Comparison of ENCODE assay signal across 11 mouse cellular contexts in the genomic region with DNA sequence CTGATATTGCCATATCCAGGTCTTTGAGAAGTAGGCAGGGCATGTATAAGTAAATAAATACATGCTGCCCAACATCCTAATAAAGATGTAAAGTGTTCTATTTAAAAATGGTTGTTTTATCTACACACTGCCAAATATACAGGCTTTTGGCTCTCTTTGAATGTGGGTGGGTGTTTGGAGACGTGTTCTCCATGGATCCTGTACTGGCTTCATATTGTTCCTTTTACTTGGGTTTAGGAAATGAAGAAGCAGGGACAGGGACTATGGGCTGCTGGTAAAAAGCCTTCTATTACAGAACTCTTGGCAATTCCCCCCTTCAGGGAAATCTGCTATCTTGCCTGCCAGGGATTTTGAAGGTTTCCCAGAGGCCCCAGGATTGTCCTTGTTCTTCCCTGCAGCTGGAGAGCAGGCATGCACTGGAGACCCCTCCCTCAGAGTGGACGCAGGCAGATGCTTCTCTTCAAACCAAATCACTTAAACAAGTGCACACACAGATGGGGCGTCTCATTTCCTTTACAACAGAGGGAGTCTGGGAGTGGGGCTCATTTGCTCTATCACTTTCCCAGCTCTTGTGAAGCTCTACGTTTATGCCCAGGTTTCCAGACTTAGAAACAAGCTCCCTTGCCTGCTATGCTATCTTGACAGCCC.
DNase-seq lines count a peak whose midpoint lies in the region; ATAC-seq and TF ChIP-seq lines count a peak whose summit lies in the region.
"Had no signal": no experiment of that assay in that cellular context is flagged by ENCODE, and none has a peak within 500 bp of the region (broad histone marks: within the 10 kb centered on the region; RNA-seq: fewer than 3 reads in every experiment).

No protein-coding gene starts in this region.

- H3K36me3 ChIP-seq in kidney, embryonic 16.5 days (ENCODE audit: insufficient read depth, low read length): no peaks in the 10 kb centered on the region
- no peaks in the 10 kb centered on the region for H3K36me3 ChIP-seq in kidney, adult 2 months (ENCODE audit: control insufficient read depth, insufficient read depth, low read length)
- peaks cover 7% of the 10 kb centered on the region for H3K36me3 ChIP-seq in heart, adult 2 months (ENCODE audit: control insufficient read depth, insufficient read depth, low read length)
- H3K36me3 ChIP-seq: limb, embryonic 12.5 days; midbrain, embryonic 15.5 days had no signal

- no peaks in the 10 kb centered on the region for H3K79me2 ChIP-seq in heart, adult 2 months (replicated peaks; ENCODE audit: control insufficient read depth, insufficient read depth, low read length)

- H3K4me1 ChIP-seq in kidney, embryonic 16.5 days (ENCODE audit: insufficient read depth, low read length): peaks cover 14% of the 10 kb centered on the region
- H3K4me1 ChIP-seq in kidney, adult 2 months (ENCODE audit: control insufficient read depth, insufficient read depth, low read length): no peaks in the 10 kb centered on the region
- peaks cover 10% of the 10 kb centered on the region for H3K4me1 ChIP-seq in heart, adult 2 months (ENCODE audit: control insufficient read depth, insufficient read depth, low read length)
- H3K4me1 ChIP-seq: limb, embryonic 12.5 days had no signal

- ATAC-seq in kidney, embryonic 16.5 days (ENCODE audit: low FRiP score, low TSS enrichment): peak; percentile 83; the same call in 1 of the 2 replicates
- ATAC-seq: midbrain, embryonic 15.5 days had no signal

- DNase-seq in kidney, adult 2 months: no peak
- peak; percentile 32 to 37 for DNase-seq in heart, adult 2 months
- peak; percentile 24 to 32 for DNase-seq in heart, postnatal 14 days
- peak; percentile 9 for DNase-seq in retina, embryonic 14.5 days (ENCODE audit: low spot score)
- no peak for DNase-seq in liver
- no peak for DNase-seq in adrenal gland, adult 18-20 months (ENCODE audit: low spot score in 2 of 2)
- DNase-seq: thymus, adult 18-20 months had no signal

- no peak overlapping the region for H3K9ac ChIP-seq in kidney, embryonic 16.5 days (replicated peaks; ENCODE audit: low read length)
- no peak overlapping the region for H3K9ac ChIP-seq in heart, adult 2 months (ENCODE audit: low read depth, low read length)
- H3K9ac ChIP-seq: limb, embryonic 12.5 days; midbrain, embryonic 15.5 days had no signal

- no peak overlapping the region for H3K4me2 ChIP-seq in kidney, embryonic 16.5 days (replicated peaks; ENCODE audit: low read depth, low read length)
- H3K4me2 ChIP-seq: limb, embryonic 12.5 days; midbrain, embryonic 15.5 days had no signal

- no peak for TF ChIP-seq EP300 in heart, adult 2 months (IDR thresholded peaks at IDR 0.05; ENCODE audit: insufficient read depth, low read depth, low read length)

- no peaks in the 10 kb centered on the region for H3K27me3 ChIP-seq in kidney, embryonic 16.5 days (ENCODE audit: insufficient read depth, low read length)
- no peaks in the 10 kb centered on the region for H3K27me3 ChIP-seq in kidney, adult 2 months (replicated peaks; ENCODE audit: control insufficient read depth, insufficient read depth, low read length)
- no peaks in the 10 kb centered on the region for H3K27me3 ChIP-seq in heart, adult 2 months (ENCODE audit: control insufficient read depth, insufficient read depth, low read length)
- H3K27me3 ChIP-seq: CH12.LX; limb, embryonic 12.5 days; midbrain, embryonic 15.5 days had no signal

- no peak overlapping the region for H3K4me3 ChIP-seq in kidney, embryonic 16.5 days (ENCODE audit: low read length)
- no peak overlapping the region for H3K4me3 ChIP-seq in kidney, adult 2 months (ENCODE audit: insufficient read depth, low read depth, low read length)
- no peak overlapping the region for H3K4me3 ChIP-seq in heart, adult 2 months
- H3K4me3 ChIP-seq: limb, embryonic 12.5 days; midbrain, embryonic 15.5 days had no signal

- no peak overlapping the region for H3K27ac ChIP-seq in kidney, embryonic 16.5 days (ENCODE audit: low read length)
- no peak overlapping the region for H3K27ac ChIP-seq in kidney, adult 2 months (ENCODE audit: insufficient read depth, low read depth, low read length)
- peak overlapping the region; percentile 70 for H3K27ac ChIP-seq in heart, adult 2 months
- H3K27ac ChIP-seq: limb, embryonic 12.5 days; midbrain, embryonic 15.5 days had no signal

- TF ChIP-seq CTCF in kidney, adult 2 months (conservative IDR thresholded peaks at IDR 0.05; ENCODE audit: insufficient read depth, insufficient read length, low read depth, low read length): no peak
- TF ChIP-seq CTCF in heart, adult 2 months (IDR thresholded peaks at IDR 0.05): no peak

- 25% methylated on average over 4 of the region's 4 CpGs for WGBS in kidney, embryonic 16.5 days
- 52% methylated on average over 4 of the region's 4 CpGs for WGBS in kidney, adult 2 months
- 26% methylated on average over 4 of the region's 4 CpGs for WGBS in heart, adult 2 months

- TF ChIP-seq POLR2A in kidney, adult 2 months (IDR thresholded peaks at IDR 0.05; ENCODE audit: low read depth, low read length): no peak
- TF ChIP-seq POLR2A in heart, adult 2 months (IDR thresholded peaks at IDR 0.05; ENCODE audit: insufficient read depth, low read depth, low read length): no peak

- H3K9me3 ChIP-seq in kidney, embryonic 16.5 days (ENCODE audit: low read length): no peaks in the 10 kb centered on the region
- H3K9me3 ChIP-seq: limb, embryonic 12.5 days; midbrain, embryonic 15.5 days had no signal

- intact Hi-C loops in heart, adult 2 months (cut with DNase I): loop anchor here (5.0 kb wide), 2 partner anchors 502 to 597 kb away; a partner anchor contains a TSS
- intact Hi-C loops in heart, postnatal 14 days (cut with DNase I): no loop called here

Comparison
In these comparisons a context has a peak if more than half of its experiments do, and no peak if none do; other contexts are left out.
1. DNase-seq: peak in heart, adult 2 months (2 of 2), heart, postnatal 14 days (2 of 2) and retina, embryonic 14.5 days (single experiment); none in kidney, adult 2 months (single experiment), liver (single experiment) and adrenal gland, adult 18-20 months (0 of 2).